Mouse (Mus musculus) stomach, postnatal 0 days (tissue): ENCODE data around the gene Nebl.

Experiments used
- CTCF ChIP-seq: IDR thresholded peaks from 2 replicates; pipeline ENCODE4 v1.5.1; 2016; ENCODE audit warnings: antibody characterized with exemption, low read depth, mild to moderate bottlenecking, moderate library complexity
- EP300 ChIP-seq: optimal IDR thresholded peaks from 2 replicates; pipeline ENCODE3; 2016; ENCODE audit warnings: antibody characterized with exemption

DNA sequence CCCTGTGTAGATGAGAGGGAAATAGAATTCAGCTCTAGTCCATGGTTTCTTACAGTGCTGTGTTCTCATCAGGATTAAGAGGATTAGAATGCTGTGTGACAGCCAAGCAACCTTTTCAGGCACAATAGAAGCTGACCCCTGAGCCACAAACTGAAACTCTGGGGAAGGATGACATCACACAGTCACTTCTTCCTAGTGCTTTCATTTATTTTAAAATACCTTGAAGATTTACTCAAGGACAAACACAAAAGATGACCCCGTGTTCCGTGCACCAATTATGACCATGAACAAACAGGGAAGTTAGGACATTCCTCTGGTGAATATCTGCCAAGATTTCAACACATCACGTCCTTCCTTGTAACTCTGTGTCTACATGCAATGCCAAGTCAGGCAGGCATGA lies 121.0 kb downstream of the Nebl start:
- TF ChIP-seq CTCF, result no peak
- no peak for TF ChIP-seq EP300
